Mouse (Mus musculus): ENCODE measurements around the gene Ttc39a.

DNA sequence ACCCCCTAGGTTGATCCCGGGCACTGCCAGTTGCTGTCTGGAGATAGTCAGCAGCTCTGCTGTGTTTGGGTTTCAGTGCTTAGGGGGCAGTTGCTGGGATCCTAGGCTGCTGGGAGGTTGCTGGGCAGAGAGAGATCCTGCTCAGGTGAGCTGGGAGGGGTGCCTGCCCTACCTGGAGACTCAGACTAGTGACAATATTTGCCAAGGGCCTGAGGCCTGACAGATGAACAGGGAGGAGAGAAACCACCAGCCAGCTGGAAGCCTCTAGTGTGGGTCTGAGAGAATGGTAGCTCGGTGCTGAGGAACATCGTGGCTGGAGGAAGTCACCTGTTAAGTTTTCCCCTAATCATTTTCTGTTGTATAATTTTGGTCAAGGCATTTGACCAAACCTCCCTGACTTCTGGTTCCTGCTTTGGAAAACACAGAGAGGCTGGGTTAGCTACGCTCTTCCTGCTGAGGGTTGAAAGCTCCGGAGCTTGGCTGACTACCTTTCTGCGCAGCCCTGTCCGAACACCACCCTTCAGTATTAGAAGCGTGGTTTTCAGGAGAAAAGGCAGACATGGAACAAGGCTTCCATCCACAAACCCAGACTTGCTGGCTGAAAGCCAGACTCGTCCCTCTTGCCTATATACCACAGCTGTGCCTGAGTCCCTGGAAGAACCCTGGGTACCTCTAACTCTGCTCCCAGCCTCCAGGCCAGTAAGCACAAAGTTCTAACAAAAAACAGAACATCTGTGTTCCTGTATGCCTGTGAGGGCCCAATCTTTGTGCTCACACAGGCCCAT, 1.5 kb downstream of the Ttc39a start:
- TF ChIP-seq CHD2 (IDR thresholded peaks at IDR 0.05; ENCODE audit: low read depth, low read length) (no peak), ZC3H11A (IDR thresholded peaks at IDR 0.05; ENCODE audit: borderline replicate concordance, low read depth, low read length) (no peak), HCFC1 (IDR thresholded peaks at IDR 0.05; ENCODE audit: borderline replicate concordance, insufficient read depth, low read length) (no peak)

Measured in ES-E14 (cell line).